Mouse (Mus musculus) ES-Bruce4 (cell line): ENCODE measurements at regions not wholly inside any gene's neighbourhood (a gene's known extent, or its start where the extent isn't known, plus 50 kb on each side); places are given as distances from the start of the nearest gene placed in this dataset.

Experiments
- EP300 ChIP-seq: IDR thresholded peaks from 2 replicates; pipeline ENCODE4 v1.6.1; 2011; ENCODE audit warnings: low read depth, low read length; ENCODE audit not compliant: insufficient read depth
- POLR2A ChIP-seq: IDR thresholded peaks from one replicate; pipeline ENCODE4 v1.8.1; 2011; ENCODE audit warnings: low read length; ENCODE audit not compliant: insufficient read depth

- TF ChIP-seq POLR2A (no peak), EP300 (no peak)
Observed at GRCm38 (mm10) chr1:90360065-90360464, 156.3 kb downstream of the Ackr3 start.
